Mouse (Mus musculus) adrenal gland, postnatal 14 days (tissue): ENCODE data around the gene Arhgap20. TPM values are rescaled to one million over a fixed set of nuclear protein-coding genes. Genes with fewer than 3 reads are reported as not detected.

Experiments
- DNase-seq: peaks from one replicate; pipeline ENCODE4 v3.0.0; 2021; ENCODE audit warnings: mixed read lengths
- long read RNA-seq, 2 experiments: library from polyadenylated mRNA; stranded (forward); transcript quantifications; one replicate each; pipeline ENCODE4 v2.0.0; 2021
- total RNA-seq: library from RNA; stranded (reverse); gene quantifications from 2 replicates; pipeline ENCODE4 v1.2.3, GENCODE M21; 2021

The Arhgap20 gene
- 2.7 and 3.4 TPM in 2 replicates for total RNA-seq
- long read RNA-seq, experiment 1, result 0 reads
- long read RNA-seq, experiment 2, result 0 reads

GRCm38 (mm10) chr9:51764921-51765416 lies at the start of gene Arhgap20:
Gene Arhgap20, plus strand, starts transcription at chr9:51765337.
- DNase-seq, result peak; percentile 90

DNA sequence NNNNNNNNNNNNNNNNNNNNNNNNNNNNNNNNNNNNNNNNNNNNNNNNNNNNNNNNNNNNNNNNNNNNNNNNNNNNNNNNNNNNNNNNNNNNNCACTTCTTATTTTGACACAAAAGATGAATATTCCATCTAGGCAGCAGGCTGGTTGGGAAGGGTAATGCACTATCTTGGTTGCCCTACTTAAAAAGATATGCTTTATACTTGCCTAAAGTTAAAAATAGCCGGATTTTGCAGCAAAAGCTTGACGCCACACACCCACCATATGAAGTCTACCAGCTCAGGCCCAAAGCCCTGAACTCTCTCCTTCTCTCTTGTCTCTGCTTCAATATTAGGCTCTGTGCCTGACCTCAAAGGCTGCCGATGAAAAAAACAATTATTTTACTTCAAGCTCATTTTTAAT lies 46.3 kb upstream of the Arhgap20 start:
- DNase-seq, result no peak

GRCm38 (mm10) chr9:51727960-51728359 lies 37.2 kb upstream of the Arhgap20 start:
- peak; percentile 78 for DNase-seq

- no peak for DNase-seq
Measured at GRCm38 (mm10) chr9:51735180-51736034, 29.7 kb upstream of the Arhgap20 start.

GRCm38 (mm10) chr9:51736750-51737368 lies 28.3 kb upstream of the Arhgap20 start:
- no peak for DNase-seq

- no peak for DNase-seq
Measured at GRCm38 (mm10) chr9:51738349-51738748, 26.8 kb upstream of the Arhgap20 start.

DNA sequence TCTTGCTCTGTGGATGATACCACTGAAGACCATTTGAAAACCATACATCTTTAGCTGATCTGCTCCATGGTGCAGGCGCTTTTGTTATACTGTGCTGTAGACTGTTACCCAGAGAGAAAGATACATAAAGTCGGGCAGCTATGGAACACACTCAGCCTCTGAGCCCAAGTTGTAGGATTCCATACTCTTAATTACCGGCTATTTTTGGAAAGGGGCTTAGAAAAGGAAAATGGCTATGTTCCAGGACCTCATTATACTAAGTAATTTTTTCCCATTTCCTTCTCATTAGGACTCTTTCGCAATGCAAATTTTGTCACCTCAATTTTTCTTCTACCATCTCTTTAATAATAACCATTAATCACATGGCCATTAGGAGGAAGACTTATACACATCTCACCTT lies 25.3 kb upstream of the Arhgap20 start:
- DNase-seq, result no peak

GRCm38 (mm10) chr9:51750144-51750543 lies 15.0 kb upstream of the Arhgap20 start:
- DNase-seq, result no peak

GRCm38 (mm10) chr9:51761003-51761402 lies 4.1 kb upstream of the Arhgap20 start:
- DNase-seq, result no peak

DNA sequence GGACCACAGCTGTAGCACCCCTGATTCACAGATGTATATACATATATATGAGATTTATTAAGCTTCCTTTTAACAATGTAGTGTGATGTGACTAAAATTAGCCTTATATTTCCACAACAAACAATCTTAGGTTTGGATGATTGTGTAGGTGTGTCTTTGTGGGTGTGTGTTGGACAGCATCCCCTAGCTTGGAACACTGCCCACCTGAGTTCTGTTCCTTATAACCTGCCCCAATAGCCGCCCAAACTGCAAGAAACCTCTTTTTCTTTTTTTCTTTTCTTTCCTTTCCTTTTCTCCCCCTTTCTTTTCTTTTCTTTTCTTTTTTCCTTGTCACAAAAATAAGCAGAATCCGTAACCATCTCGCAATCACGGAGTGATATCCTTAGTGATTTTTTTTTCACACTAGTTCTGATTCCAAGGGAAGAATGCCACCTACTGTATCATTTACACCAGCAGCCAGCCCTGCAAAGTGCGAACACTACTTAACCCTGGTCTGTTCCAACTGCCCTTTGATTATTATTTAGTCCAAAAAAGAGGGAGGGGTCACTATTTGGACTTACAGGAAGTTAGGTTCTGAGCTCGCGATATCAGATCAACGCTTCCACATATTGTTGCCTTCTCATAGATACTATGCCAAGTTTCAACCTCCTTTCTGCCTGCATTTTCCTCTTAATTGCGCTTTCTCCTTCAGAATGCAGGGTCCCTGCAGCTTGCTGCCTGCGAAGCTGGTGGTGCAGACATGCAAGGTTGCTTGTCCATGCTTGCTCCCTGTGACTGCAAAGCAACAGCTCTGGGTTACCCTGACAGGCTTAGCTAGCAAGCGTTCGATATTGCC lies 879 bp upstream of the Arhgap20 start:
- DNase-seq, result peak; percentile 11

GRCm38 (mm10) chr9:51765417-51766174 lies 459 bp downstream of the Arhgap20 start:
- DNase-seq, result peak; percentile 46

- DNase-seq, result peak; percentile 32
Measured at GRCm38 (mm10) chr9:51766175-51767062, 1.3 kb downstream of the Arhgap20 start.

DNA sequence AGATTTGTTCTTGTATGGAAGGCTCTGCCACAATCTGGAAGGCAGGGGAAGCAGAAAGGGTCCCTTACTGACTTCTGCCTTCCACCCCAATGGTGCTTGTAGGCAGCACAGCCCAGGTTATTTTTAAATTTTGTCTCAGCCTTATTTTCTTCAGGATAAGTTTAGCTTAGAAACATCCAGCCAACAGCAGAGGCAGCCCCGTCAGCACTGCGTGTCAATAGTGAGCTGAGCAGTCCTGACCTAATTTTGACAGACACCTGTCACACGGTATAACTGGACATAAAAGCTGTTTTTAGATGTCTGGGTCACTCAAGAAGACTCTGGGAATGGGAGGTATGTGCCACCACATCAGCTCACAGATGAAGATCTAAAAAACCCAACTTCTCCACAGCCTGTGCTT lies 9.1 kb downstream of the Arhgap20 start:
- no peak for DNase-seq

DNA sequence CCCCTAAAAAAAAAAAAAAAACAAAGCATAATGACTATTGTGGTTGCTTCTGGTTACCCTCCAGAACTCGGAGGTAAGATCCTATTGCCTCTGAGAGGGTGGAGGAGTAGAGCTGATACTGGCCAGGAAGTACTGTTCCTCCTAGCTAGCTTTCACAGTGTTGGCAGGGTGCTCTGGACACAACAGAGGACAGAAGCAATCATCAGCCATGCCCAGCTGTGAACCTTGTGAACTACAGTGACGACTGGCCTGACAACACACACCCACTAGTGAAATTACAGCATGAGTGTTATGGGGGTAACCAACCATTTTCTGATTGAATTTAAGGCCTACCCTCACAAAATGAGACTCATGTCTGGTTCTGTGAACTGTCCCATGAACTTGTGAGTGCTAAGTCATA lies 11.3 kb downstream of the Arhgap20 start:
- no peak for DNase-seq

DNA sequence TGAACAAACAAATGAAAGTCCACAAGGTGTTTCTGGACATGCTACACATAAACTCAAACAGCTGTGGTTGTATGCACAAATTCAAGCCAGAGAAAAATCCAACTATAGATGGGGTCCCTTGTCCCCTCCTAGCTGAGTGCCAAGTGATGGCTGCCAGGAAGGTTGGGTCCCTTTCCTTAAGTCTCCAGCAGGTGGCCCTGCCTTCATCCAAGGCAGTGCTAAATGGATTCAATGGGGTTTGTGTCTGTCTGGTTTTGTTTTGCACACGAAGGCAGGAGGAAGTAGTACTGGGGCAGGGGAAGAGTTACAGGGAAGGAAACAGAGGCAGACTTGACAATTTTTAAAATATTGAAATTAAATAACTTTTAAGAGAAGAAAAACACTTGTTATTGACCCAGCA lies 12.0 kb downstream of the Arhgap20 start:
- peak; percentile 26 for DNase-seq

- DNase-seq, result no peak
Measured at GRCm38 (mm10) chr9:51779232-51779631, 14.1 kb downstream of the Arhgap20 start.

GRCm38 (mm10) chr9:51781092-51781491 lies 16.0 kb downstream of the Arhgap20 start:
- DNase-seq, result no peak

DNA sequence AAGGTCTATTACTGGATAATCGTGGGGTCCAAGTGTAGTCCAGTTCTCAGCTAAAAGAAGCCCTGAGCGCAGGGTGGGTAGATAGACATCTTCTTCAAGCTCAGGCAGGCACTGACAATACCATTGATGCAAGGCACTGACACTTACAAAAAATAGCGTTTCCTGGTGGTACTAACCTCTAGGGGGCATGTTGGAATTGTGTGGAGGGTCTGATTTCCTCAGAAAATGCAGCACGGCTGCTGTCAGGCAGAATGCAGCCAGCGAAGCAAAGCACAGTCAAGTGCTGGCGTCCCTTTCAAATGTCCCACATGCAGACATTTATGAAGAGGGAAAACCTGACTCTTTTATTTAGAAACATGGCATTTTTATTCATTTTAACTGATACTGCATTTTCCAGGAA lies 22.2 kb downstream of the Arhgap20 start:
- DNase-seq, result no peak

- DNase-seq, result no peak
Measured at GRCm38 (mm10) chr9:51788466-51788865, 23.3 kb downstream of the Arhgap20 start.

- DNase-seq, result peak; percentile 28
Measured at GRCm38 (mm10) chr9:51795206-51795605, 30.1 kb downstream of the Arhgap20 start.

GRCm38 (mm10) chr9:51798251-51798650 lies 33.1 kb downstream of the Arhgap20 start:
- no peak for DNase-seq
